Mouse (Mus musculus) lung, adult 2 months (tissue): ENCODE results near the gene Gm20388.

Source experiments
- CTCF ChIP-seq: fragments of 200-500 bp; IDR thresholded peaks from 2 replicates; pipeline ENCODE4 v1.5.1; 2011; ENCODE audit warnings: mild to moderate bottlenecking, low read length, control low read depth; ENCODE audit not compliant: insufficient read depth
- POLR2A ChIP-seq: fragments of 200-500 bp; IDR thresholded peaks from 2 replicates; pipeline ENCODE4 v1.6.1; 2011; ENCODE audit warnings: low read depth, mild to moderate bottlenecking, control low read depth, low read length, borderline replicate concordance; ENCODE audit errors: extremely low read depth

GRCm38 (mm10) chr8:123181391-123181790 is 3270.8 kb downstream of the Gm20388 start:
- TF ChIP-seq CTCF: no peak
- TF ChIP-seq POLR2A: no peak
